Mouse (Mus musculus) frontal cortex, postnatal 25 days (tissue): ENCODE measurements around the gene Zzz3.

Experiments used
- DNase-seq, 2 experiments: peaks; one replicate each; pipeline ENCODE4 v3.0.0; 2022; ENCODE audit warnings: low spot score in 2 of 2

The Zzz3 gene

GRCm38 (mm10) chr3:152495415-152495898, 100.2 kb downstream of the Zzz3 start:
- no peak for DNase-seq

GRCm38 (mm10) chr3:152497084-152497483, 101.8 kb downstream of the Zzz3 start:
- no peak for DNase-seq

DNA sequence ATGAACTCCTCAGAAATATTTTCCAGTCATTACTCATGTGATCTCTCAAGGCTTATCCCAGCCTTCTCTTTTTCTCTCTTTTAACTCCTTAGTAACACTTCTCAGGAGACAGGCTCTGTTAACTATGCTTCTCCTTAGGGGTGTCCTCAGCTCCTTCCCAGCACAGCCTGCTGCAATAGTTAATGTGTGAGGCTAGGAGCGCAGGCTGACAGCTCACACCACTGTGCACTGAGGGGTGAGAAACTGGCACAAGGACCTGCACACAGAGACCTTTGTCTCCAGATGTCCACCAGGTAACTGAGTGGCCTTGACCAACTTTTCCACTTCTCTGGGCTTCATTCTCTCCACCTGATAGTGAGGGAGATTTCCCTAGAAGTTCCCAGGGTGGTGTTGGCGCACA, 102.6 kb downstream of the Zzz3 start:
- no peak for DNase-seq

DNA sequence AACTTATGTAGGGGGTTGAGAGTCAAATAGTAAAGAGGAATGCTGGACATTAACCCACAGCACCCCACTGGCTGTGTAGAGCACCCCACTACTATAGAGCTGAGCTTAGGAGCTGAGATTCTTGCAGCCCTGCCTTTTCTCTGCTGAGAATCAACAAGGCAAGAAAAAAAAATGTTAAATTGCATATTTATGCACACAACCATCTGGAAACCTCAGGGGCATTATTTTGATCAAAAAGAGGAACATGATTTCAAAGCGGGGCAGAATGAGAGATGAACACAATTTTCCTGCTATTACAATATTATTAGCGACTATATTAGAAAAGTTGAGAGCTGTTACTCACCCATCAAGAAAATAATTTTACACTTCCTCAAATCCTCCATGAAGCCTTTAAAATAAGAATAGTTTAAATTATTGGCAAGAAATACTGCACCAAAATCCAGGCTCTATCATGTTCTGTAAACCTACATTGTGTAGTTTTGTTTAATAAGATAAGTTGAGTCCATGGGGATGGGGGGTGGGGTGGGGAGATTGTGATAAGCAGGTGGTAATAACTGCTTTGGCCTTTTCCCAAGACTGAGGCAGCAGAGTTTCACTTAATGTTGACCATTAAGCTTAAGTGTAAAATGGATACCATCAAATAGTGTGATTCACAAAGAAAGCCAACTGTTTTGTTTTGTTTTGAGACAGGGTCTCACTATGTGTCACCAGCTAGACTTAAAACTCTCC, 103.9 kb downstream of the Zzz3 start:
- no peak for DNase-seq

DNA sequence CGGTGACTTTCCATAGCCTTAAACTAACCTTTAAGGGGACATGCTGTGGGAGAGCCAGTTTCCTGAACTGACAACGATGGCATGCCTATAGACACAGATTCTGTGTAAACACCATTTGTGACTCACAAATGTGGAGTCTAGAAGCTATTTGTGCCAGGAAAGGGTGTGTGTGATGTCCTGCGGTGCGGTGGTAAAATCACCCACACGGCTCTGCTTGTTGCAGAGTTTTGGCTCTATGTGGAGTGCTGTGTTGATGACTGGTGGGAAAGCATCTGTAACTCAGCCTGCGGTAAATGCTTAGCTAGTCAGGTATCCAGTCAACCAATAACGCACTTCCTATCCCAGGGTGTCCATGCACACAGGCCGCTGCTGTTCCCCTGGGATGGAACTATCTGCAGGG, 112.6 kb downstream of the Zzz3 start:
- DNase-seq = no peak

DNA sequence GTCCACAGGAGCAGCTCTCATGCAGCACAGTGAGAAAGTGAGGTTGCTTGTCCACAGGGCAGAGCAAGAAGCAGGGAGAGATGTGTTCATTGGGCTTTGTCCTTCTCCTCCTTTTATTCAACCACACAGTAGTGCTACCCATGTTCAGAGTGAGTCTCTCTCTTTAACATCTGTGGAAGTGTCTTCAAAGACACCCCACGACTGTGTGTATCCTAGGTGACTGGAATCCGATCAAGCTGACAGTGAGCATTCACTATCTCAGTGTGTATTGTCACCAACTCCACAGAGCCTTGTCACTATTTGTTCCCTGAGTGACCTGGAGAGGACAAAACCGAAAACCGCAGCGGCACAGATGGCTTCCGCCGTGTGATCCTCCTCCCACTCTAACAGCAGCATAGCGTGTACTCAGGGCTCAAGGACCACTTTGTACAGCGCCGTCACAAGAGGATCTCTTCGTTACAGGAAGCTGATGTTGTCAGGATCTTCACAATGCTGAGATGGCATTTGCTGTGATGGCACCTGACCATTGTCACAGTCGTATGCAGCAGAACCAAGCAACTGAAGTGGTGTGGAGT, 113.2 kb downstream of the Zzz3 start:
- no peak for DNase-seq

GRCm38 (mm10) chr3:152509268-152509667, 114.0 kb downstream of the Zzz3 start:
- no peak for DNase-seq
